Mouse (Mus musculus) liver, postnatal 0 days (tissue): Measurements from ENCODE around the gene Pabpn1l.

Experiments used
- CTCF ChIP-seq: sonication (generic); IDR thresholded peaks from 2 replicates; pipeline ENCODE4 v1.5.1; 2016; ENCODE audit warnings: antibody characterized with exemption, low read depth
- EP300 ChIP-seq: IDR thresholded peaks from 2 replicates; pipeline ENCODE4 v1.6.1; 2016; ENCODE audit warnings: antibody characterized with exemption, low read depth, mild to moderate bottlenecking

DNA sequence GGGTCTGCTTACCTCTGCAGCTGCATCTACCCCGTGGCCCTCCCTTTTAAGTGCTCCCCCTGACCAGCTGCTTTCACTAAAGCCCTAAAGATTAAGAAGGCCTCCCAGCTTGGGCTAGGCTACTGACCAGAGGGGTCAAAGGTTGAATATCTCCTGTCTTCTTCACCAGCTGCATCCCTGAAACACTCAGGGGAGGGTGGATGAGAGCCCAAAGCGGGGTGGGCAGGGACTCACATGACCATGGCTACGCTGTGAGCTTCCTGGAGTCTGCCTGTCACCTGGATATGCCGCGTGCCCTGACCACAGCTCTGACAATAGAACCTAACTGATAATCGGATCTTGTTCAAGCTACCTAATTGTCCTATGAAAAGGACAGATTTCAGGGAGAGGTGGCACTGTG, at the start of gene Pabpn1l:
- TF ChIP-seq EP300 = no peak
- TF ChIP-seq CTCF = no peak
